Mouse (Mus musculus) adrenal gland, postnatal 14 days (tissue): ENCODE data around the gene Gm38431. TPM values are rescaled to one million over a fixed set of nuclear protein-coding genes. Genes with fewer than 3 reads are reported as not detected.

Source experiments
- microRNA-seq, 2 experiments: library from miRNA; unstranded; fragments of <30 nt; microRNA quantifications; one replicate each; pipeline ENCODE4 v1.2.0; 2021
- total RNA-seq: library from RNA; stranded (reverse); gene quantifications from 2 replicates; pipeline ENCODE4 v1.2.3, GENCODE M21; 2021

Gm38431 gene
- total RNA-seq, 1 experiment from 2014 or later: 2.1 TPM

Small RNA genes lying within 50 kb of the gene (microRNA-seq; reads per million reads assigned to microRNA genes)
- gene Mir1900: 0 reads per million in 2 experiments
- 0 reads per million in 2 experiments for gene Mir7082

Other genes starting within 250 kb of the Gm38431 start
- gene A230050P20Rik, start 223.4 kb downstream of the Gm38431 start, total RNA-seq: 17.6 and 22.7 TPM in 2 replicates
- 3.4 and 5.3 TPM in 2 replicates for gene Angptl6, start 212.3 kb downstream of the Gm38431 start, total RNA-seq
- 38.0 and 44.2 TPM in 2 replicates for gene Ppan, start 203.8 kb downstream of the Gm38431 start, total RNA-seq
- gene Eif3g, start 193.4 kb downstream of the Gm38431 start, total RNA-seq: 146 and 155 TPM in 2 replicates
- 56.0 and 58.0 TPM in 2 replicates for gene Dnmt1, start 132.1 kb downstream of the Gm38431 start, total RNA-seq
- 9.1 and 11.0 TPM in 2 replicates for gene S1pr2, start 115.2 kb downstream of the Gm38431 start, total RNA-seq
- gene Mrpl4, start 89.3 kb downstream of the Gm38431 start, total RNA-seq: 135 and 144 TPM in 2 replicates
- gene Icam1, start 76.0 kb downstream of the Gm38431 start, total RNA-seq: 12.7 and 13.8 TPM in 2 replicates
- 1.2 and 4.1 TPM in 2 replicates for gene Icam4, start 62.6 kb downstream of the Gm38431 start, total RNA-seq
- gene Icam5, start 59.9 kb downstream of the Gm38431 start, total RNA-seq: 0.74 and 0.90 TPM in 2 replicates
- not detected in 2 replicates for gene Zglp1, start 24.9 kb downstream of the Gm38431 start, total RNA-seq
- 0.44 and 0.86 TPM in 2 replicates for gene Gm49373, start 18.9 kb downstream of the Gm38431 start, total RNA-seq
- 38.8 and 39.9 TPM in 2 replicates for gene Fdx1l, start 18.4 kb downstream of the Gm38431 start, total RNA-seq
- gene Raver1, start within 50 bp of the Gm38431 start, total RNA-seq: 52.8 and 60.7 TPM in 2 replicates
- gene Tyk2, start 39.2 kb upstream of the Gm38431 start, total RNA-seq: 12.6 and 17.3 TPM in 2 replicates
- gene Cdc37, start 58.0 kb upstream of the Gm38431 start, total RNA-seq: 171 and 185 TPM in 2 replicates
- 22.4 and 22.9 TPM in 2 replicates for gene Pde4a, start 73.7 kb upstream of the Gm38431 start, total RNA-seq
- 42.0 and 42.4 TPM in 2 replicates for gene Keap1, start 147.4 kb upstream of the Gm38431 start, total RNA-seq
- gene S1pr5, start 156.4 kb upstream of the Gm38431 start, total RNA-seq: 1.8 and 2.3 TPM in 2 replicates
- gene Atg4d, start 173.3 kb upstream of the Gm38431 start, total RNA-seq: 45.9 and 46.9 TPM in 2 replicates
- 27.2 and 36.8 TPM in 2 replicates for gene Kri1, start 196.0 kb upstream of the Gm38431 start, total RNA-seq
- gene Cdkn2d, start 199.4 kb upstream of the Gm38431 start, total RNA-seq: 17.9 and 22.5 TPM in 2 replicates
- gene Ap1m2, start 220.3 kb upstream of the Gm38431 start, total RNA-seq: not detected in 2 replicates
- gene Slc44a2, start 228.7 kb upstream of the Gm38431 start, total RNA-seq: 40.4 and 56.5 TPM in 2 replicates